Mouse (Mus musculus) embryonic fibroblast, embryonic 13.5 days (primary cell): ENCODE data around the gene Traf2.

Experiments used
- CTCF ChIP-seq: IDR thresholded peaks from 2 replicates; pipeline ENCODE4 v1.5.1; 2011; ENCODE audit warnings: mild to moderate bottlenecking, control low read depth, low read length, moderate library complexity, borderline replicate concordance; ENCODE audit not compliant: insufficient read depth
- POLR2A ChIP-seq: IDR thresholded peaks from 2 replicates; pipeline ENCODE4 v1.6.1; 2011; ENCODE audit warnings: low read depth, mild to moderate bottlenecking, control low read depth, low read length, moderate library complexity

GRCm38 (mm10) chr2:25580621-25581101 lies 33.9 kb upstream of the Traf2 start:
- TF ChIP-seq CTCF: no peak
- no peak for TF ChIP-seq POLR2A
